Mouse (Mus musculus) spleen, postnatal 4 days (tissue): ENCODE measurements around the gene Tns1.

Source experiments
- DNase-seq, 2 experiments: peaks; one replicate each; pipeline ENCODE4 v3.0.0; 2022; ENCODE audit warnings: low spot score in 2 of 2

The Tns1 gene

GRCm38 (mm10) chr1:73958210-73958983 is 165.9 kb downstream of the Tns1 start:
- DNase-seq = no peak

- DNase-seq = no peak
Measured at GRCm38 (mm10) chr1:73957428-73957827, 166.8 kb downstream of the Tns1 start.

- no peak for DNase-seq
Measured at GRCm38 (mm10) chr1:73956320-73956719, 167.9 kb downstream of the Tns1 start.

GRCm38 (mm10) chr1:73955259-73955842 is 168.9 kb downstream of the Tns1 start:
- DNase-seq = no peak

GRCm38 (mm10) chr1:73954614-73955013 is 169.6 kb downstream of the Tns1 start:
- DNase-seq = no peak

GRCm38 (mm10) chr1:73954015-73954408 is 170.2 kb downstream of the Tns1 start:
- no peak for DNase-seq

- DNase-seq = no peak
Measured at GRCm38 (mm10) chr1:73953317-73954014, 170.8 kb downstream of the Tns1 start.

- no peak for DNase-seq
Measured at GRCm38 (mm10) chr1:73952598-73952997, 171.7 kb downstream of the Tns1 start.

GRCm38 (mm10) chr1:73951178-73951577 is 173.1 kb downstream of the Tns1 start:
- no peak for DNase-seq

- DNase-seq = no peak
Measured at GRCm38 (mm10) chr1:73948757-73949156, 175.5 kb downstream of the Tns1 start.

GRCm38 (mm10) chr1:73947525-73948304 is 176.5 kb downstream of the Tns1 start:
- no peak for DNase-seq

- DNase-seq = no peak
Measured at GRCm38 (mm10) chr1:73946701-73947100, 177.5 kb downstream of the Tns1 start.

GRCm38 (mm10) chr1:73944393-73944792 is 179.9 kb downstream of the Tns1 start:
- DNase-seq = no peak

GRCm38 (mm10) chr1:73943667-73944289 is 180.5 kb downstream of the Tns1 start:
- no peak for DNase-seq

- no peak for DNase-seq
Measured at GRCm38 (mm10) chr1:73943255-73943654, 181.0 kb downstream of the Tns1 start.

GRCm38 (mm10) chr1:73942243-73942642 is 182.0 kb downstream of the Tns1 start:
- no peak for DNase-seq

GRCm38 (mm10) chr1:73941697-73942096 is 182.6 kb downstream of the Tns1 start:
- no peak for DNase-seq

- peak in 1 of 2 experiments; percentile 34 for DNase-seq
Measured at GRCm38 (mm10) chr1:73940491-73941204, 183.6 kb downstream of the Tns1 start.

GRCm38 (mm10) chr1:73938597-73938996 is 185.7 kb downstream of the Tns1 start:
- DNase-seq = no peak

GRCm38 (mm10) chr1:73937805-73938204 is 186.4 kb downstream of the Tns1 start:
- no peak for DNase-seq

- no peak for DNase-seq
Measured at GRCm38 (mm10) chr1:73936537-73936936, 187.7 kb downstream of the Tns1 start.
